ENCODE assay signal across 25 mouse cellular contexts in genomic region chr12:16051439-16051838, GRCm38 (mm10).
"Had no signal": no experiment of that assay in that cellular context is flagged by ENCODE, and none has a peak within 500 bp of the region (broad histone marks: within the 10 kb centered on the region; RNA-seq: fewer than 3 reads in every experiment).

No protein-coding gene starts in this region.

- H3K4me3 ChIP-seq: embryonic facial prominence, embryonic 10.5 days; embryonic facial prominence, embryonic 12.5 days; embryonic facial prominence, embryonic 13.5 days; embryonic facial prominence, embryonic 15.5 days; erythroblast, embryonic 14.5 days; forebrain, embryonic 10.5 days; forebrain, embryonic 12.5 days; forebrain, embryonic 13.5 days; forebrain, embryonic 15.5 days; gastrocnemius, adult 2 months; heart, adult 2 months had no signal

- H3K9ac ChIP-seq: embryonic facial prominence, embryonic 12.5 days; embryonic facial prominence, embryonic 13.5 days; embryonic facial prominence, embryonic 15.5 days; forebrain, embryonic 12.5 days; forebrain, embryonic 13.5 days; forebrain, embryonic 15.5 days; forebrain, postnatal 0 days had no signal

- H3K27me3 ChIP-seq: embryonic facial prominence, embryonic 12.5 days; embryonic facial prominence, embryonic 13.5 days; embryonic facial prominence, embryonic 15.5 days; forebrain, embryonic 12.5 days; forebrain, embryonic 13.5 days; forebrain, embryonic 15.5 days had no signal

- H3K36me3 ChIP-seq: embryonic facial prominence, embryonic 10.5 days; embryonic facial prominence, embryonic 12.5 days; embryonic facial prominence, embryonic 13.5 days; embryonic facial prominence, embryonic 15.5 days; forebrain, embryonic 10.5 days; forebrain, embryonic 12.5 days; forebrain, embryonic 15.5 days had no signal

- H3K27ac ChIP-seq: embryonic facial prominence, embryonic 10.5 days; embryonic facial prominence, embryonic 12.5 days; embryonic facial prominence, embryonic 13.5 days; embryonic facial prominence, embryonic 15.5 days; forebrain, embryonic 10.5 days; forebrain, embryonic 12.5 days; forebrain, embryonic 13.5 days; forebrain, embryonic 15.5 days; gastrocnemius, adult 2 months; heart, adult 2 months had no signal

- H3K4me1 ChIP-seq: forebrain, embryonic 12.5 days; forebrain, embryonic 13.5 days; forebrain, embryonic 15.5 days had no signal

- H3K9me3 ChIP-seq: embryonic facial prominence, embryonic 10.5 days; embryonic facial prominence, embryonic 12.5 days; embryonic facial prominence, embryonic 13.5 days; embryonic facial prominence, embryonic 15.5 days; forebrain, embryonic 10.5 days; forebrain, embryonic 12.5 days; forebrain, embryonic 13.5 days; forebrain, embryonic 15.5 days had no signal

- DNase-seq: cerebellum, adult 8-10 months; cerebellum, adult 9-10 months; cerebellum, adult 9-11 months; cerebellum, postnatal 10 days; cerebellum, postnatal 14 days; cerebellum, postnatal 25 days; cerebellum, postnatal 36 days; embryo, embryonic 11 days; forebrain, postnatal 0 days; gastrocnemius, adult 2 months; gastrocnemius, postnatal 10 days; gastrocnemius, postnatal 14 days; gastrocnemius, postnatal 25 days; gastrocnemius, postnatal 36 days; heart, adult 18-20 months; heart, adult 2 months had no signal
